Mouse (Mus musculus): ENCODE results near the gene Ipo9.
"Not testable (repeated sequence)": the region's sequence is repeated elsewhere in the genome, so short reads cannot be mapped to it uniquely, and the experiment has no call there.

Ipo9 gene

DNA sequence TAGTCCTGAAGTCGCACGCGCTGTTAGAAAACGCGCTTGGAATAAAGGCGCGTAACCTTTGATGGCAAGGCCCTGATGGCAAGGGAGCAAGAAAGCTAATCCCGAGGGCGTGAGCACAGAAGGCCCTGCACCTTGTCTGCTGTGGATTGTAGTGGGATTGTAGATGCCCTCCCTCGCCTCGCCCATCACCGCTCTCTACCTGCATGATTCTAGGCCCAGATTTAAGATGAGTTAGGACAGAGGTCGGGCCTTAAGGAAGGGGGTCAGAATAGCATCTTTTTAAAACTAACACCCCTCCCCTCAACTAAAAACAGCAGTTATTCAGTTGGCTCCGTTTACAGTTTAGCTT is 344 bp upstream of the Ipo9 start:
- DNase-seq (ENCODE audit: low read depth in 2 of 2, low spot score in 2 of 2), result no peak

DNA sequence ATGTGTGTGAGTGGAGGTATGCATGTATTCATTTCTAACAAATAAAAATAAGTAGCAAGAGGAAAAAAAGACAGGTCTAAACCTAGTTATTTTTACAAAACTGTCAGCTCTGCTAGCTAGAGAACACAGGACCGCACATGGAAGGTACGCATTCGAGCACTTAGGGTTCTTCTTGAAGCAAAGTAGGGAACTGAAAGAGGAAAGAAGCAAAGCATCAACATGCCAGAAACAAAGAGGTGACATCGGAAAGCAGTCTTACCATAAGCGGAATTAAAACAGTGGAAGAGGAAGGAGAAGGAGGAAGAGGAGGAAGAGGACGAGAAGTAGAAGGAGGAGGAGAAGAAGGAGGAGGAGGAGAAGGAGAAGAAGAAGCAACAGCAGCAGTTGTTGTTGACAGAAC is 2.9 kb downstream of the Ipo9 start:
- no peak for DNase-seq (ENCODE audit: low read depth in 2 of 2, low spot score in 2 of 2)

DNA sequence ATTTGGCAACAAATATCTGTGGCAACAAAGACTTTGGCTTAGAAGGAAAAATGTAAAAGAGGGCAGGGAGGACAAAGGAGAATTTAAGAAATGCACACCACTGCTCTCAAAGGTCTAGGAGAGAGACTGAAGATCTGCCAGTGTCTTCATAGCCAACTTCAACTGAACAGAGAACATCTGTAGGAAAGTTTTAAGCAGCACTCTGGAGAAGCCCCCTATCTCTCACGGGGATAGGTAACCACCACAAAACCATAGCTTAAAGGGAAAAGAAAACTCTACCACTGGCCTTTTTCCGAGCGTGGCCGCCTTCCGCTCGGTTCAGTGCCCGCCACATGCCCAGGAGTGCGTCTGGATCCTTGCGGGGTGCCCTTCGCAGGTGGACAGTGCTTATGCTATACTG is 3.7 kb downstream of the Ipo9 start:
- no peak for DNase-seq (ENCODE audit: low read depth in 2 of 2, low spot score in 2 of 2)

DNA sequence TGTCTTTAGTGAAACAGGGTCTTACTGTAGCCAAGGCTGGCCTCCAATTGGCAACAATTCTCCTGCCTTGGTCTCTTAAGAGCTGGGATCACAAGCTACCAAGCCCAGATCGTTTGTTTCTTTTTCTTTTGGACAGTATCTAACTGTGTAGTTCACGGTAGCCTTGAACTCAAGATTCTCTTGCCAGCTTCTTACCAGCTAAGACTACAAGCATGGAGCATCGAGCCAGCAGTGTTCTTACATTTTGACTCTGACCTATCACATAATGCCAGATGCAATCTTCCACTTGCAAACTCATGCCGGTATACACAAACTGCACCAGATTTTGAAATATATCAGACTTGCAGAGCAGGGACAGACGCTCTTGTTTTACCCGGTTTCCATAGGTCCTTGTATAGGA is 7.5 kb downstream of the Ipo9 start:
- DNase-seq (ENCODE audit: low read depth in 2 of 2, low spot score in 2 of 2), result no peak

DNA sequence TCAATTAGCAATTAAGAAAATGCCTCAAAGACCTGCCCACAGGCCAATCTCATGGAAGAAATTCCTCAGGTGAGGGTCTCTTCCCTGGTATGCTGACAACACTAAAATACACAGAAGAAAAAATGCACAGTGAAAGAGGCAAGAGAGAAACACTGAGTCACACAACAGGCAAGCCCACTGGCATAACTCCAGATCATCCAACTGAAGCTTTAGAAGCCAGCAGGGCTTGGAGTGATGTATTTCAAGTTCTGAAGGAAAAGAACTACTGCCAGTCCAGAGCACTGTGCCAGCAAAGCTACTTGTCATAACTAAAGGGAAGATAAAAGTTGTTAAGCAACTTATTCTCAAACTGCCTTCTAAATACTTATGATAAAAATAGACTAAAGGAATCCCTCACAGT is 16.3 kb downstream of the Ipo9 start:
- DNase-seq (ENCODE audit: low read depth in 2 of 2, low spot score in 2 of 2), result no peak

DNA sequence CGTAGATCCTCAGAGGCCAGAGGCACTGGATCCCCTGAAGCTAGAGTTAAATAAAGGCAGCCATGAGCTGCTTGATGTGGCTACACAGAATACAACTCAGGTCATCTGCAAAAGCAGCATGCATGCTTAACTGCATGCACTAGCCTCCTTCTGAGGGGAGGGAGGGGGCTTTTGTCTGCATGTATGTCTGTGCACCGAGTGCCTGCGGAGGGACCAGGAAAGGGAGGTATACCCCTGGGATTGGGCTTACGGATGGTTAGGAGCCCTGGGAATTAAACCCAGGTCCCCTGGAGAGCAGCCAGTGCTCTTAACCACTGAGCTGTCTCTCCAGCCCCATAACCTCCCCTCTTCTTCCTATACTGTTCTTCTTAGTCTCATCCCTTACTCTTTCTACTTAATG is 18.2 kb downstream of the Ipo9 start:
- no peak for DNase-seq (ENCODE audit: low read depth in 2 of 2, low spot score in 2 of 2)

DNA sequence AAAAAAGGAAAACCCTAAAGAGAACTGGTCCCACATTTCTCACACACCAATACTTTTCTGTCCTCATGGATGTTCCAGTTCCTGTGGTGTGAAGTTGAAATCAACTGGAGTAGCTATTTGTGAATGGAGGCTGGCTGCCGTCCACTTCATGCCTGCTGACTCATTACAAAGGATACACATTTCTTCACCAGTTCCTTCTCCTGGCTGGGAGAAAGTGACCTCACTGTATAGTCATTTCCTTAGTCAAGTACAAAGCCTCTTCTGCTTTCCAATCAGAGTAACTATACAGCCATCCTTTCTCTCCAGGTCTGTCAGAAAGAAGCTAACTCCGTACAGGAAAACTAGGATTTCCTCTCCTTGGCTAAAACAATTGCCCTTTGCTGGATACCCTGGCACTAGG is 19.3 kb downstream of the Ipo9 start:
- DNase-seq (ENCODE audit: low read depth in 2 of 2, low spot score in 2 of 2), result no peak

DNA sequence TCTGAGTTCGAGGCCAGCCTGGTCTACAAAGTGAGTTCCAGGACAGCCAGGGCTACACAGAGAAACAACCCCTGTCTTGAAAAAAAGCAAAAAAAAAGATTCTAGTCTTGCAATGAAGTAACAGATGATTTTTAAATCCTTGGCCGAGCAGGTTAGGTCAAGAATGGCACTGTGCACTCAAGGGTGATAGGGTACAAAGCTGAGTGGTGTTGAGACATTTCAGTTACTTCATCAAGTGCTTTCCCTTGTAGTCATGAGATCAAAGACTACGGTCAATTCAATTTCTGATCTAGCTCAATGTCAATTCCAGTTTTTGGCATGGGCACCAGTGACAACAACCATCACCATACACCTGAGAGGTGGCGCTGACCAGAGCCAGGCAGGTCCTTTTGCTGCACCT is 21.3 kb downstream of the Ipo9 start:
- no peak for DNase-seq (ENCODE audit: low read depth in 2 of 2, low spot score in 2 of 2)

DNA sequence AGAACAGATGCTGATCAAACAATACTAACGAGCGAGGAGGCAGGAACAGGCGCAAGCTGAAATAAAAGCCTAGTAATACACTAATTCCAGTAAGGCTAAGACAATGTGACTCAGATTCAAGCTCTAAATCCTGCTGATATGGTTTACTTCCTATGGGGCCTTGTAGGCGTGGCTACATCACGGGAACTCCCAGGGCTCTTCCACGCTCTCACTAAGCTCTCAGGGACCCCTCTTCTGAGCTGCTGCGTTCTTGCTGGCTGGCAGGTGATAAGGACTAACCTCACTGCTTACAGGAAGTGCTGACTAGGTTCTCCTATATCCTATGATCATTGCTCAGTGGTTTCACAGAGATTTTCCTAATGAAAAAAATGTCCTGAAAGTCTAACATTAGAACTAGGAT is 24.9 kb downstream of the Ipo9 start:
- DNase-seq (ENCODE audit: low read depth in 2 of 2, low spot score in 2 of 2), result no peak

DNA sequence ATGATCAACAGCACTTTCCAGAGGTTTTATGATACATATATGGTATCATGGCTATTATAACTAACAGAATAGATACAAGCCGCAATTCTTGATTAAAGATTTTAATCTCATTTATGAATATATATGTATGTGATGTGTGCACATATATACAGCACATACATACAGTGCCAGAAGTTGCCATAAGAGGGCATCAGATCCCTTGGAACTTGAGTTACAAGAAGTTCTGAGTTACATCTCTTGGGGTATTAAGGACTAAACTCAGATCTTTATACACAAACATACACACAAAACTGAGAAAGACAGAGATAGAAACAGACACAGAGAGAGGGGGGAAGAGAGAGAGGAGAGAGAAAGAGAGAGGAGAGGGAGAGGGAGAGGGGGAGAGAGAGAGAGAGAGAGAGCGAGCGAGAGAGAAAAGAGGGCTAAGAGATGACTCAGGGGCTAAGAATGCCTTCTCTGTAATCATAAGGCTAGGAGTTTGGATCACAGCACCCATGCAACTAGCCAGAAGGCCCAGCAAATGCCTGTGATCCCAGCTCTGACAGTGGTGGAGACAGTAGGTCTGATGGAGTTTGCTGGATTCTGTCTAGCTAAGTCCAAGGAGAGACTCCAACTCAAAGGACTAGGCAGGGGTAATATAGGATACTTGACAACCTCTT is 28.7 kb downstream of the Ipo9 start:
- DNase-seq (ENCODE audit: low read depth in 2 of 2, low spot score in 2 of 2), result no peak

DNA sequence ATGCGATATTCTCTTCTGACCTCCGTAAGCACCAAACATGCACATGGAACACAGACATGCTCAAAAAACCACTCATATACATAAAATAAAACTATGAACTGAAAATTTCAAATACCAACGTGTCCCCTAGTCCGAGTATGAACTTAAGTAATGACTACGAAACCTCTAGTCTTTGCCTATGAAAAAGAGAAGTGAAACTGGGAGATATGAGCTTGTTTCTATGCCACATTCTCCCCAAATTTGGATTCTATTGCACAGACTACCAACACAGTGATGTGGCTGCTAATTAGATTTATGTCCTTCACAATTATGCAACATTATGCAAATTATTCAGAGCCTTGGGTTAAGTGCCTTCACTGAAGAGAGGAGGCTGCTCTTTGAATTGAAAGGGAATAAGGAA is 30.8 kb downstream of the Ipo9 start:
- DNase-seq (ENCODE audit: low read depth in 2 of 2, low spot score in 2 of 2), result no peak

DNA sequence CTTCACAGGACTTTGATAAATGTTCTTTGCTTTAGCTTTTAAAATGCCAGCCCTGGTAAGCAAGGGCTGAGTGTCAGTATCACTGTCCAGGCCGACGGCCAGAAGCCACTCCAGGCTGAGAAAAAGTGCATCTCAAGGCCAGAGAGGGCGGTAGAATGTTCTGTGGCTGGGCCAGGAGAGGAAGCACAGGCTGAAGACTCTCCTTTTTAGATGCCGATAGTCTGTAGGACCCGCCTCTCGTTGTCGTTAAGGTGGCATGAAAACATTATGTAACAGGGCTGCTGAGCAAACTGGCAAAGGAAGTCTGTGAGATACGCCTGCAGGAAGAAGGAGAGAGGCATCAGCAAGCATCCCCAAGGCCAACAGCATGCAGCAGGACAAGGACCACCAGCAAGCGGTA is 45.1 kb downstream of the Ipo9 start:
- DNase-seq (ENCODE audit: low read depth in 2 of 2, low spot score in 2 of 2), result no peak

DNA sequence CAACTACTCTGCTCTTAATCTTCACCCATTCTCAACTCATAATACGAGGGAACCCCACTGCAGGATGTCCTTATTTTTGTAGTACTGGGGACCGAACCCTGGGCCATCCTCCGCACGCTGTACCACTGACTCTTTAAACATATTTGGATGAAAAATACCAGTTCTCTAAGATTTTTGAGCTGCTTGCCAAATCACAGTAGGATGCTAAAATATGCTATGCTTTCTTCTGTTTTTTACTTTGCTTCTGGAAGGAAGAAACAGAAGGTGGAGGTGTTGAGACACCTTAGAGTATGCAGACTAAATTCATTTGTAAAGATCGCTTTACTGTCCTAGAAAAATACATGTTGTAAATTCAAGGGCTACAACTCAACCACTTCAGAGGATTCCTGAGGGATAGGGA is 46.1 kb downstream of the Ipo9 start:
- no peak for DNase-seq (ENCODE audit: low read depth in 2 of 2, low spot score in 2 of 2)

DNA sequence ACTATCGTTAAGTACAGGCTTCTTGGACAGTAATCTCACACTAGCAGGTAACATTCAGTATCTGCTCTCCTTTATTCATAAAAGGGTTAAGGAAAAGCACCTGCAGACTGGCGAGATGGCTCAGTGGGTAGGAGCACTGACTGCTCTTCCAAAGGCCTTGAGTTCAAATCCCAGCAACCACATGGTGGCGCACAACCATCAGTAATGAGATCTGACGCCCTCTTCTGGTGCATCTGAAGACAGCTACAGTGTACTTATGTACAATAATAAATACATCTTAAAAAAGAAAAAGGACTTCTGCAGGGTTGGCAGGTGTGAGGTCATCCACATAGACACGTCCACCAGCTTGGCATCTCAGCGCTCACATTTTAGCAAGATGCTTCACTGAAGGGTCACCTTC is 48.7 kb downstream of the Ipo9 start:
- not testable (repeated sequence) for DNase-seq (ENCODE audit: low read depth in 2 of 2, low spot score in 2 of 2)

DNA sequence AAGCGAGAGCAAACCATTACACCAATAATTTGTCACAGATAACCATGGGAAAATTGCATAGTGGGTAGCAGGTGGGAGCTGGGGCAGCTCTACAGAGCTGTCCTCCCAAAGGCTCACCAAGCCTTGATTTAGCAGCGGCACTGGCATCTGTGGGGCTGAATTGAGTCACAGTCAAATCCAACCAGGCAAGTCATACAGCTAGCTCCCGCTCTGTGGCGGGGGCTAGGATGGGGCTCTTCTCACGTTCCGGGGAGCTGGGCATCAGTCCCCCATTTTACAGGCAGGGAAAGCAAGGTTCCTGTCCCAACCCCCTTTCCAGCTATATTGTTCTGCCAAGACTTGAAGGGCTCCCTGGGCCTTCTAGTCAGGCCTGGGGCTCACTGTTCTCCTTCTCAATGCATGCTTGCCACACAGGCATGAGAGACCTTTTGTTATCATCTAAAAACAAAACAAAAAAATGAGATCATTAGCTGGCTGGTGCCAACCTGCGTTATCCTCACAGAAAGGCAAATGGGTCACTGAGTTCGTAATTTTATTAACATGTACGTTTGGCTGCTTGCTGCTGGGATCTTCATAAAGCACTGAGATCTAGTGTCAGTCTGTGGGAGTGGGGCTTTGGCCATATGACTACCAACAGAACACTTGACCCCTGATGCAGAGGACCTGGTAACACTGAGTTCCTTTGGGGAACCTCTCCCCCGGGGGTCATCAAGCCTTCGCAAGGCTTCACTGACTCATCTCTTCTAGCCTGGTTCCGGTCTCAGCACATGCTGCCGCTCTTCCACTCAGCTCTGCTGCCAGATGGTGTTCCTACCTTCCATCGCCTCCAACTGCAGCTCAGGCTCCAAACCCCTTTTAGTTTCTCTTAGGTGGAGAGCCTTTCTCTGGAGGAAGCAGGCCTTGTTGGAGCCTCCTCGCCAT is 50.0 kb downstream of the Ipo9 start:
- DNase-seq (ENCODE audit: low read depth in 2 of 2, low spot score in 2 of 2), result no peak

DNA sequence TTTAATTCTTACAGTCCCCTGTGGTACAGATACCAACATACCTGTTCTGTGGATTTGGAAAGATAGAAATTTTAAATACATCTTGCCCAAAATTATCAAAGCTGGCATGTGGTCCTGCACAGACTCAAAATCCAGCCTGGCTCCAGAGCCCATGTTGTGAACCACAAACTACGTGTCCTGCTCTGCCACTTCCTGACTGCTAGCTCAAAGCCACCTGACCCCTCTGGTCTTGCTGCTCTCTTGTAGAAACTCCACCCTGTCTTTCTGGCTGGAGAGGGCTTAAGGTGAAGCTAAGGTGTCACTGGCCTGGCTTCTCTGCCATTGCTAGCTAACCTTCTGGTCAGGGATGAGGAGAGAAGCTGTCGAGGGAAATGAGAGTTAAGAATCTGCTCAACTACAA is 51.3 kb downstream of the Ipo9 start:
- DNase-seq (ENCODE audit: low read depth in 2 of 2, low spot score in 2 of 2), result no peak

DNA sequence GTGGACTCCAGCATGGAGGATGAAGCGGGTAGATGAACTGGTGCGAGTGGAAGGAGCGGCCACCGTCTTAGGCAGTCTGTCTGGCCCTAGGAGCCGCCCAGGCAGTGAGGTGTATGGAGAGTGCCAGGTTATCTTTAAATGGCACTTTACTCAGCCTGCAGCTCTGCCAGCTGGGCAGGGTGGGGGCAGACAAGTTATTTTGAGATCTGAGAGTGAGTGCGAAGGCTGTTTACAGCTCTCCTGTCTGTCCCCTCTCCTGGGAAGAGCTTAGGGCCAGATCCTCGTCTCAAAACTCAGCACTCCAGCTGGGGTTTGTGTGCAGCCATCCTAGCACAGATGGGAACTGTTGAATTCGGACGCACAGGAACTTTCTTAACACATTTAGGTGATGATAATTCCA is 51.7 kb downstream of the Ipo9 start:
- DNase-seq (ENCODE audit: low read depth in 2 of 2, low spot score in 2 of 2), result no peak

DNA sequence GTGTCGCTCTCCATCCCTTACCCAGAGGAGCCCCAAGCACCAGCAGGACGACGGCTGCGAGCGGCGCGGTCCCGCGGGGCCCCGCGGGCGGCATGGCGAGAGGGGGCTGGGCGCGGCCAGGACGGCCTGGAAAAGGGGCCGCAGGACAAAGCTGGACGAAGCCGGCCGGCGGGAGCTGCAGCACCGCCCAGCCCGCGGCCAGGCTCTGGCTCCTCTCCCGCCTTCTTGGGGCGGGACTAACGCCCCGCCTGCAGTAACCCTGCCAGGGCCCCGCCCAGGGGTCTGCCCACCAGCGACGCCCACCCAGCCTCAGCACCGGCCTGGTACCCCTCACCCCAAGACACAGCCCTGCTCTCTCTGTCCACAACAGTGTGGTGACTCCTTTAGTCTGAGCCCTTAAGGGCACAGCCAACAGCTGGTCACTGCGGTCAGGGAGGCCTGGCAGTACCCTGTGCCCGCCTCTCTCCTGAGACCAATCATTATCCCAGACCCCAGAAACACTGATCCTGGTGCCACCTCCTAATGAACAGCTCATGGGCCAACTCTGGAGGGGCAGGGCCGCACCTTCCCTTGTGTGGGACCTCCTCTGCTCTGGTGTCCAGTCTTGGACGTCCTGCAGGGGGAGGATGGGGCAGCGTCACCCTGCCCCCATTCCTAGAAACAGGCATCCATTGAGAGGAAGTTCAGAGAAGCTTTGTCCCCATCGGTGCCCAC is 55.3 kb downstream of the Ipo9 start, which contains the start of gene Shisa4:
Gene Shisa4 (minus strand): TSS at position 370 of the 714 bp plus-strand sequence.
- no peak for DNase-seq (ENCODE audit: low read depth in 2 of 2, low spot score in 2 of 2)

DNA sequence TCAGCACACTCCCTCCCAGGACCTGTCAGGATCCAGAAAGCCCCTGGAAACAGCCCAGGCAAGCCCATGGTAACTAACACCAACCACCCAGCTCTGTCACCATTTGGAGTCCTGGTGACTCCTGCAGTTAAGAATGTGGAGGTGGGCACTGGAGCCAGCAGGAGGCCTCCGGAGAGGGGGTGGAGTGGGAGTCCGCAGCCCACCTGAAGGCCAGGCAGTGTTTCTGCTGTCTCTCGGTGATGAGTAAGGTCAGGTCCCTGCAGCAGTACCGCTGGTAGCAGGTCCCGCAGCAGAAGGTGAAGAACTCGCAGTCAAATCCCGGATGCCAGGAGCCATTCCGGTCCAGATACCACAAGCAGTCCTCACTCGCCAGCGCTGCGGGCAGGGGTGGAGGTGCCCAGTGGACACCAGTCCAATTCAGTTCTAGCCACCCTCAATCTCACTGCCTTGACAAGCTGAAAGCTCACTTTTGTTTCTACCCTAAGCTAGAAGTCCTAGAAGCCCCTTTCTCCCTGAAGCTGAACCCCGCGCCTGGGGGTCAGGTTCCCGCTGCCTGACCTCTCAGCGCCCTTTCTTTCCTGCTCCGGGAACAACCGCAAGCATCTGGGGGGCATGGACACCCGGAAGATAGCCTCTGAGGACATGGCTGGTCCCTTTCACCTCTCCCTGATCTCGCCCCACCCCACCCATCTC is 56.0 kb downstream of the Ipo9 start:
- DNase-seq (ENCODE audit: low read depth in 2 of 2, low spot score in 2 of 2), result no peak

DNA sequence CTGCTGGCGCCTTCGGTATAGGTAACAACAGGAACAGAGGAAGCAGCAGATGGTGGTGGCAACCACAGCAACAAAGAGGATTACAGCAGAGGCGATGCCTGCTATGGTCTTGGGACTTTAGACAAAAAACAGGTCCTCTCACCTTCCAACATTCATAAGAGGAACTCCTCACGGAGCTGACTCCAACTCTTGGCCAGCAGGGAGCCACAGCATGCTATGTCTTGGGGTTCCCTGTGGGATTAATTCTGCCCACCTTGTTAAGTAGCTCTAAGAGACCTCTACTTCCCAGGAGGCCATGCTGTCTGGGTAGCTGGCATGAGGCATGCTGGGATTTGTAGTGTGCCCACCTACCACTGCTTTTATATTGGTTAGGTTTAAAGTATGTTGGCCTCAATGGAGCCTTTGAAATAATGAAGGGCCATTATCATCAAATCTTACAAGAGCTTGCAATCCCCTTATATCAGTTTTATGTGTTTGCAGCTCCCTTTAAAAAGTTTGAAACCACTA is 57.1 kb downstream of the Ipo9 start:
- no peak for DNase-seq (ENCODE audit: low read depth in 2 of 2, low spot score in 2 of 2)

DNA sequence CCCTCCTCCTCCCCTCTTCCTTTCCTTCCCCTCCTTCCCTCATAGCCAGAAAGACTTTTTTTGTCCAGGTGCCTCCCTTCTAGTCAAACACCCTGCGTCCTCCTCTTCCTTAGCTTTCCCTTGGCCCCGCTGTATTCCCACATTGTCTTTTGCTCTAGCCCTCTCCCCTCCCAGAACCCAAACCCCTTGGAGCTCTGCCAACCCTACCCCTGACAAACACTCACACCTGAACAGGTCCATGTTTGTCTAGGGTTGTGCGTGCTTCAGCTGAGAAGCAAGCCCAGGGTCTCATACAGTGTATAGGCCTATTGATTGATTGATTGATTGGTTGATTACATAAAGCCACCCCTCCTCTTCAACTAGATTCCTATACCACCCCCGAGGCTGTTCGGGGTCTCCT is 60.9 kb downstream of the Ipo9 start:
- DNase-seq (ENCODE audit: low read depth in 2 of 2, low spot score in 2 of 2), result no peak

Measured in CD8-positive naive resting alpha-beta T cell, adult 2 months (primary cell).